Mouse (Mus musculus): ENCODE measurements around the gene Ear14. TPM values are rescaled to one million over a fixed set of nuclear protein-coding genes. Genes with fewer than 3 reads are reported as not detected.

The Ear14 gene
- not detected for polyA plus RNA-seq (2015; fragmentation: Illumina TruSeq; extraction: RNeasy Lipid Tissue Mini Kit (QIAGEN cat#74804); ENCODE audit: low read depth, low replicate concordance)

GRCm38 (mm10) chr14:51203115-51203514 lies at the start of gene Ear14:
Ear14 (plus strand) TSS chr14:51203391.

GRCm38 (mm10) chr14:51161976-51162375 lies 41.2 kb upstream of the Ear14 start, which contains the start of gene Rnase2b:
Rnase2b (plus strand) TSS chr14:51162260.

GRCm38 (mm10) chr14:51199098-51200023 lies 3.8 kb upstream of the Ear14 start, which contains the start of gene Ang2:
Ang2 (minus strand) TSS chr14:51199148.

Other genes with a start within 250 kb of the Ear14 start
- gene Pnp2, start 247.4 kb upstream of the Ear14 start, polyA plus RNA-seq (2015; fragmentation: Illumina TruSeq; extraction: RNeasy Lipid Tissue Mini Kit (QIAGEN cat#74804); ENCODE audit: low read depth, low replicate concordance), result 1.4 TPM
- gene Rnase10, start 195.6 kb upstream of the Ear14 start, polyA plus RNA-seq (2015; fragmentation: Illumina TruSeq; extraction: RNeasy Lipid Tissue Mini Kit (QIAGEN cat#74804); ENCODE audit: low read depth, low replicate concordance), result not detected
- not detected for gene Rnase9, start 161.5 kb upstream of the Ear14 start, polyA plus RNA-seq (2015; fragmentation: Illumina TruSeq; extraction: RNeasy Lipid Tissue Mini Kit (QIAGEN cat#74804); ENCODE audit: low read depth, low replicate concordance)
- gene Rnase11, start 153.2 kb upstream of the Ear14 start, polyA plus RNA-seq (2015; fragmentation: Illumina TruSeq; extraction: RNeasy Lipid Tissue Mini Kit (QIAGEN cat#74804); ENCODE audit: low read depth, low replicate concordance), result not detected
- not detected for gene Rnase12, start 145.7 kb upstream of the Ear14 start, polyA plus RNA-seq (2015; fragmentation: Illumina TruSeq; extraction: RNeasy Lipid Tissue Mini Kit (QIAGEN cat#74804); ENCODE audit: low read depth, low replicate concordance)
- gene Olfr750, start 129.0 kb upstream of the Ear14 start, polyA plus RNA-seq (2015; fragmentation: Illumina TruSeq; extraction: RNeasy Lipid Tissue Mini Kit (QIAGEN cat#74804); ENCODE audit: low read depth, low replicate concordance), result not detected
- 36.0 TPM for gene Rnase4, start 112.3 kb upstream of the Ear14 start, polyA plus RNA-seq (2015; fragmentation: Illumina TruSeq; extraction: RNeasy Lipid Tissue Mini Kit (QIAGEN cat#74804); ENCODE audit: low read depth, low replicate concordance)
- gene Ang, start 112.2 kb upstream of the Ear14 start, polyA plus RNA-seq (2015; fragmentation: Illumina TruSeq; extraction: RNeasy Lipid Tissue Mini Kit (QIAGEN cat#74804); ENCODE audit: low read depth, low replicate concordance), result 4.3 TPM
- not detected for gene Eddm3b, start 89.0 kb upstream of the Ear14 start, polyA plus RNA-seq (2015; fragmentation: Illumina TruSeq; extraction: RNeasy Lipid Tissue Mini Kit (QIAGEN cat#74804); ENCODE audit: low read depth, low replicate concordance)
- 1.1 TPM for gene Rnase6, start 79.5 kb upstream of the Ear14 start, polyA plus RNA-seq (2015; fragmentation: Illumina TruSeq; extraction: RNeasy Lipid Tissue Mini Kit (QIAGEN cat#74804); ENCODE audit: low read depth, low replicate concordance)
- not detected for gene Rnase1, start 56.6 kb upstream of the Ear14 start, polyA plus RNA-seq (2015; fragmentation: Illumina TruSeq; extraction: RNeasy Lipid Tissue Mini Kit (QIAGEN cat#74804); ENCODE audit: low read depth, low replicate concordance)
- not detected for gene Rnase2b, start 41.1 kb upstream of the Ear14 start, polyA plus RNA-seq (2015; fragmentation: Illumina TruSeq; extraction: RNeasy Lipid Tissue Mini Kit (QIAGEN cat#74804); ENCODE audit: low read depth, low replicate concordance)
- not detected for gene Ang2, start 4.2 kb upstream of the Ear14 start, polyA plus RNA-seq (2015; fragmentation: Illumina TruSeq; extraction: RNeasy Lipid Tissue Mini Kit (QIAGEN cat#74804); ENCODE audit: low read depth, low replicate concordance)
- not detected for gene Rnase2a, start 52.7 kb downstream of the Ear14 start, polyA plus RNA-seq (2015; fragmentation: Illumina TruSeq; extraction: RNeasy Lipid Tissue Mini Kit (QIAGEN cat#74804); ENCODE audit: low read depth, low replicate concordance)
- not detected for gene Gm7247, start 158.4 kb downstream of the Ear14 start, polyA plus RNA-seq (2015; fragmentation: Illumina TruSeq; extraction: RNeasy Lipid Tissue Mini Kit (QIAGEN cat#74804); ENCODE audit: low read depth, low replicate concordance)
- not detected for gene Vmn2r88, start 207.4 kb downstream of the Ear14 start, polyA plus RNA-seq (2015; fragmentation: Illumina TruSeq; extraction: RNeasy Lipid Tissue Mini Kit (QIAGEN cat#74804); ENCODE audit: low read depth, low replicate concordance)
- not detected for gene Vmn2r89, start 248.5 kb downstream of the Ear14 start, polyA plus RNA-seq (2015; fragmentation: Illumina TruSeq; extraction: RNeasy Lipid Tissue Mini Kit (QIAGEN cat#74804); ENCODE audit: low read depth, low replicate concordance)

All from brain, adult 10 weeks (tissue).